Mouse (Mus musculus) lung, embryonic 16.5 days (tissue): ENCODE measurements around the gene Ablim1. TPM values are rescaled to one million over a fixed set of nuclear protein-coding genes. Genes with fewer than 3 reads are reported as not detected.
"Not testable (repeated sequence)": the region's sequence is repeated elsewhere in the genome, so short reads cannot be mapped to it uniquely, and the experiment has no call there.

Experiments used
- ATAC-seq: fragments of 200-750 bp; cut with Nextera tagmentation; 2 replicates; pipeline ENCODE4 v1.8.0; 2017; ENCODE audit warnings: low read depth, mild to moderate bottlenecking, moderate library complexity
- H3K27ac ChIP-seq: fragments of 300-500 bp; sonication (generic); 2 replicates; pipeline ENCODE4 v1.5.1; 2014; ENCODE audit warnings: mild to moderate bottlenecking, control low read depth, low read length
- H3K27me3 ChIP-seq: fragments of 300-500 bp; sonication (generic); 2 replicates; pipeline ENCODE4 v1.6.1; 2014; ENCODE audit warnings: low read depth, low read length, mixed read lengths; ENCODE audit not compliant: control insufficient read depth, insufficient read depth
- H3K36me3 ChIP-seq: fragments of 300-500 bp; sonication (generic); 2 replicates; pipeline ENCODE4 v1.6.1; 2014; ENCODE audit warnings: low read length; ENCODE audit not compliant: control insufficient read depth, insufficient read depth
- H3K4me1 ChIP-seq: fragments of 300-500 bp; sonication (generic); replicated peaks from 2 replicates; pipeline ENCODE4 v1.6.1; 2014; ENCODE audit warnings: low read length, mixed read lengths; ENCODE audit not compliant: control insufficient read depth, insufficient read depth
- H3K4me2 ChIP-seq: fragments of 300-500 bp; sonication (generic); 2 replicates; pipeline ENCODE4 v1.6.1; 2014; ENCODE audit warnings: low read depth, low read length, control low read depth
- H3K4me3 ChIP-seq: fragments of 300-500 bp; sonication (generic); 2 replicates; pipeline ENCODE4 v1.5.1; 2014; ENCODE audit warnings: mild to moderate bottlenecking, low read length, control low read depth
- H3K9ac ChIP-seq: fragments of 300-500 bp; sonication (generic); 2 replicates; pipeline ENCODE4 v1.6.1; 2014; ENCODE audit warnings: low read length, control low read depth
- H3K9me3 ChIP-seq: fragments of 300-500 bp; sonication (generic); 2 replicates; pipeline ENCODE4 v1.6.1; 2016; ENCODE audit warnings: low read length; ENCODE audit not compliant: control insufficient read depth
- WGBS: fragments of 180-500 bp; shearing (Covaris S2); extraction: QIAGEN DNeasy Blood & Tissue Kit; methylation state at CpG from one replicate; pipeline ENCODE4 v1.1.7; 2014; 5-methylcytosine and 5-hydroxymethylcytosine counted together
- polyA plus RNA-seq: library from polyadenylated mRNA; unstranded; fragments of >200 nt; fragmentation: Nextera tagmentation; extraction: Ambion mirVana; gene quantifications from 2 replicates; pipeline ENCODE4 v1.2.1, GENCODE M21; 2015

Gene Ablim1
- polyA plus RNA-seq, 1 experiment from 2014 or later: 54.5 TPM

GRCm38 (mm10) chr19:57141756-57142461 lies 172.8 kb downstream of the Ablim1 start:
- no peak for ATAC-seq
- peaks cover 3% of the 10 kb centered on the region for H3K36me3 ChIP-seq
- H3K27ac ChIP-seq: no peak overlapping the region
- peaks cover 3% of the 10 kb centered on the region; the same call in 1 of the 2 replicates for H3K4me1 ChIP-seq
- H3K27me3 ChIP-seq: no peaks in the 10 kb centered on the region
- H3K4me2 ChIP-seq: no peak overlapping the region
- 69% methylated on average over 10 of the region's 10 CpGs for WGBS
- H3K9me3 ChIP-seq: no peaks in the 10 kb centered on the region
- H3K9ac ChIP-seq: no peak overlapping the region
- H3K4me3 ChIP-seq: no peak overlapping the region

GRCm38 (mm10) chr19:57140874-57141273 lies 173.8 kb downstream of the Ablim1 start:
- 67% methylated on average over 1 of the region's 1 CpGs for WGBS
- no peak for ATAC-seq
- Histone ChIP-seq H3K27ac (no peak overlapping the region), H3K9ac (no peak overlapping the region), H3K9me3 (no peaks in the 10 kb centered on the region), H3K27me3 (no peaks in the 10 kb centered on the region), H3K36me3 (peaks cover under 1% of the 10 kb centered on the region), H3K4me1 (no peaks in the 10 kb centered on the region; the same call in 1 of the 2 replicates), H3K4me3 (no peak overlapping the region), H3K4me2 (no peak overlapping the region)

DNA sequence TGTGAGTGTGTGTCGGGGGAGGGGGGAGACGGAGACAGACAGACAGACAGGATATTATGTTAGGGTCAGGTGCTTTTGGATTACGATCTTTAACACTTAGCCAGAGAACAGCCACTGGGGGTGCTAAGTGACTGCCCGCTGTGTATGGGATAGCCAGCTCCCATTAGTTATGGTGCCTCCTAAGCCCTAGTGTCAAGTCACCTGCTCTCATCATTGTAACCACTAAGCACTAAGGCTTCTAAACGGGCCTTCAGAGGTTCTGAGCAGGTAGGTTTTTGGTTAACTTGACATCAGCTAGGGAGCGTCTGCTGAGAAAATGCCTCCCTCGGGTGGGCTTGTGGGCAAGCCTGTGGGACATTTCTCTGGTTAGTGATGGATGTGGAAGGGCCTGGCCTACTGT lies 174.6 kb downstream of the Ablim1 start:
- no peak overlapping the region for H3K27ac ChIP-seq
- no peak overlapping the region for H3K4me2 ChIP-seq
- no peak overlapping the region for H3K9ac ChIP-seq
- no peaks in the 10 kb centered on the region for H3K27me3 ChIP-seq
- H3K36me3 ChIP-seq: no peaks in the 10 kb centered on the region
- H3K9me3 ChIP-seq: no peaks in the 10 kb centered on the region
- no peak overlapping the region for H3K4me3 ChIP-seq
- ATAC-seq: no peak
- WGBS: 70% methylated on average over 7 of the region's 7 CpGs
- peaks cover under 1% of the 10 kb centered on the region for H3K4me1 ChIP-seq

DNA sequence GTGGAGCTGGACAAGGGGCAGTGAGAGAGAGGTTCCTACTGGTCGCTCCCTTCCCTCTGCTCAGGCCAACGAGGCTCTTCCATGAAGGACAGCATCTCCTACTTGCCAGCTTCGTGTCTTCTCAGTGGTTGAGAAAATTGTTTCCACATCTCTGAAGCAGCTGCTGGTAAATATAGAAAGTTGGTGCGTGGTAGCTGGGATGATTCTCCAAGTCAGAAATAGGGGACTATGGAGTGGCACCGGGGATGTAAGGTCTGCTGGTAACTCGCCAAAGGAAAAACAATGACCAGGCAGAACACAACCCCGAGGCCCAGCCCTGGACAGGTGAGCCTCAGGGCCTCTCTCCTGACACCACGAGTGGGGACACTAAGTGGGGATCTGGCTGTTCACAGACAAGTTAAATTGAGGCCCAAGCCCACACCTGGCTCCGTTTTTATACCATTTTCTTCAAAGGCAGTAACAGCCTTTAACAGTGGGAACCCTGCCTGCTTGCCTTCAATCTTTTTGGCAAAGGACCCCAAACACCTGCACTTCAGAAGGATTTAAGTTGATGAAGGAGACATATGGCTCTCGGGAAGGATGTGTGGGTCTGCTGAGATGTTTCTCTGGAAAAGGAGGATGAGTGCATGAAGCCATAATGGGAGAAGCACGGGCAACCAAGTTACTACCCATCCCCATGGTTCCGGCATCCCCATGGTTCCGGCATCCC lies 175.7 kb downstream of the Ablim1 start:
- no peaks in the 10 kb centered on the region for H3K9me3 ChIP-seq
- H3K4me1 ChIP-seq: peaks cover 10% of the 10 kb centered on the region
- H3K36me3 ChIP-seq: no peaks in the 10 kb centered on the region
- no peak for ATAC-seq
- no peaks in the 10 kb centered on the region for H3K27me3 ChIP-seq
- H3K27ac ChIP-seq: no peak overlapping the region
- no peak overlapping the region for H3K9ac ChIP-seq
- H3K4me2 ChIP-seq: no peak overlapping the region
- WGBS: 68% methylated on average over 13 of the region's 13 CpGs
- H3K4me3 ChIP-seq: no peak overlapping the region

DNA sequence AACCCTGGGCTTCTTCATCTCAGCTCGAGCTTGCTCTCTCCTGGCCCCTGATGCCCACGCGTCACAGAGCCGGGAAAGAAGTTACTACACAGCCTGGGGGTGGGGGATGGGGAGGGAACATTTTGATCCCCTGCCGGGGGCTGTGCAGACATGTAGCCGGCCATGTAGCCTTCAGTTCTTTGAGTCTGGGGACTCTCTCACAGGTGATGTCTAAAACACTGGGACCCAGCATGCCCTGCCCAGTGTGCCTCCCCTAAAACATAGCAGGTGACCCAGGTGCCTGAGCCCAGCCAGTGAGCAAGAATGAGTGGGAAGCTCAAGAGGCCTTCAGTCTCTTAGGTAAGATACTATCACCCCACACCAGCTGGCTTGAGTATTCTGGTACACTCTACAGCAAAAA lies 176.2 kb downstream of the Ablim1 start:
- Histone ChIP-seq H3K9ac (no peak overlapping the region), H3K9me3 (no peaks in the 10 kb centered on the region), H3K4me3 (no peak overlapping the region), H3K27ac (no peak overlapping the region), H3K4me2 (no peak overlapping the region), H3K4me1 (peaks cover 14% of the 10 kb centered on the region), H3K27me3 (no peaks in the 10 kb centered on the region), H3K36me3 (no peaks in the 10 kb centered on the region)
- no peak for ATAC-seq
- WGBS: 61% methylated on average over 6 of the region's 6 CpGs

DNA sequence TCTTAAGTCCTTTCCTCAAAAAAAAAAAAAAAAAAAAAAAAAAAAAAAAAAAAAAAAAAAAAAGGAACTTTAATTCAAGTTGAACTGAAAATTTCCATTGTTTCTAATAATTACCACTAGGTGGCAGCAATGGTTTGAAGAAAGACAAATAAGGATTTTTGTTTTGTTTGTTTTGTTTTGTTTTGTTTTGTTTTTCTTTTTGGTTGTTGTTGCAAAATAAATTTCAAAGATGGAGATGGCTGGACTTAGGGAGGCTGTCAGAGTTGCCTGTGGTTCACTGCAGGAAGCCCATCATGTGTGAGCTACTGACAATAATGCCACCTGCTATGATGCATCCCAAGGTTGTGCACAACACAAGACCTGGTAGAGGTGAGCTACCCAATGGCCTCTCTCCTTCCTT lies 176.7 kb downstream of the Ablim1 start:
- no peak overlapping the region for H3K4me2 ChIP-seq
- no peaks in the 10 kb centered on the region for H3K9me3 ChIP-seq
- no peaks in the 10 kb centered on the region for H3K27me3 ChIP-seq
- H3K36me3 ChIP-seq: no peaks in the 10 kb centered on the region
- no peak for ATAC-seq
- H3K4me1 ChIP-seq: peaks cover 14% of the 10 kb centered on the region
- no peak overlapping the region for H3K9ac ChIP-seq
- H3K27ac ChIP-seq: no peak overlapping the region
- H3K4me3 ChIP-seq: no peak overlapping the region

DNA sequence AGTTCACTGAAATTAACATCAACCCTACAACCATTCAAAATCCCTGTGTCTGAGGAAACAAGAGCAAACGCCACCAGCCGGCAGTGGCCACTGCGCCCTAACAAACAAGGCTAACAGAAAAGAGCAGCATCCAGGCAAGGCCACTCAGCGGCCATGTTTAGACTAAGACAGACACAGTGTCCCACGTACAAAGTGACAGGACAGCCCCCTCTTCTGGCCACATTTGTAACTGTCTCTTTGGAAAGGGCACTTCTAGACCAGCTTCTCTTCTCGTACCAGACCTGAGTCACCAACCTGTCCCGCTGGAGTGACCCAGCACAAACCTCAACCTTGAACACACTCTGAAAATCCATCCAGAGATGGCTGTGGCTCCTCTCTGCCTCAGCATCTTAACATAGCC lies 178.5 kb downstream of the Ablim1 start:
- peak; percentile 42; the same call in 1 of the 2 replicates for ATAC-seq
- H3K4me1 ChIP-seq: peaks cover 14% of the 10 kb centered on the region
- H3K4me3 ChIP-seq: no peak overlapping the region
- 42% methylated on average over 7 of the region's 7 CpGs for WGBS
- no peak overlapping the region for H3K4me2 ChIP-seq
- H3K9ac ChIP-seq: no peak overlapping the region
- H3K9me3 ChIP-seq: no peaks in the 10 kb centered on the region
- H3K27me3 ChIP-seq: no peaks in the 10 kb centered on the region
- H3K36me3 ChIP-seq: 0 out of 2 replicates have a peak, but pooled peaks cover 5% of the 10 kb centered on the region
- H3K27ac ChIP-seq: no peak overlapping the region

- not testable (repeated sequence) for H3K4me2 ChIP-seq, H3K36me3 ChIP-seq, H3K9me3 ChIP-seq, H3K9ac ChIP-seq, H3K4me3 ChIP-seq, H3K27me3 ChIP-seq, ATAC-seq, H3K27ac ChIP-seq
- 76% methylated on average over 6 of the region's 6 CpGs for WGBS
- H3K4me1 ChIP-seq: peaks cover 14% of the 10 kb centered on the region
These were observed 179.1 kb downstream of the Ablim1 start for GRCm38 (mm10) chr19:57135654-57136053.

- 0 out of 2 replicates have a peak, but pooled peaks cover 5% of the 10 kb centered on the region for H3K36me3 ChIP-seq
- H3K27me3 ChIP-seq: no peaks in the 10 kb centered on the region
- peak overlapping the region; percentile 45 for H3K4me2 ChIP-seq
- H3K4me1 ChIP-seq: peaks cover 14% of the 10 kb centered on the region
- WGBS: 22% methylated on average over 20 of the region's 20 CpGs
- peak; percentile 73 for ATAC-seq
- peak overlapping the region; percentile 50 for H3K9ac ChIP-seq
- H3K4me3 ChIP-seq: peak overlapping the region; percentile 23
- H3K9me3 ChIP-seq: no peaks in the 10 kb centered on the region
- peak overlapping the region; percentile 51 for H3K27ac ChIP-seq
These were observed 179.9 kb downstream of the Ablim1 start for GRCm38 (mm10) chr19:57134654-57135348.
